Mouse (Mus musculus) neural tube, embryonic 15.5 days (tissue): ENCODE data around the gene Ttf2. TPM values are rescaled to one million over a fixed set of nuclear protein-coding genes. Genes with fewer than 3 reads are reported as not detected.
A peak's percentile ranks its signal among the peaks of the same experiment; 100 is the strongest.

ENCODE experiments used
- ATAC-seq: fragments of 200-750 bp; cut with Nextera tagmentation; 2 replicates; pipeline ENCODE4 v1.8.0; 2017; ENCODE audit warnings: mild to moderate bottlenecking, moderate TSS enrichment, moderate library complexity; ENCODE audit not compliant: low FRiP score
- H3K27ac ChIP-seq: fragments of 300-500 bp; sonication (generic); replicated peaks from 2 replicates; pipeline ENCODE4 v1.5.1; 2015; ENCODE audit warnings: mild to moderate bottlenecking, inconsistent platforms
- H3K27me3 ChIP-seq: fragments of 300-500 bp; sonication (generic); replicated peaks from 2 replicates; pipeline ENCODE4 v1.6.1; 2015; ENCODE audit warnings: inconsistent platforms
- H3K36me3 ChIP-seq: fragments of 300-500 bp; sonication (generic); 2 replicates; pipeline ENCODE4 v1.6.1; 2015; ENCODE audit warnings: inconsistent platforms
- H3K4me1 ChIP-seq: fragments of 300-500 bp; sonication (generic); 2 replicates; pipeline ENCODE4 v1.6.1; 2015; ENCODE audit warnings: inconsistent platforms
- H3K4me2 ChIP-seq: fragments of 300-500 bp; sonication (generic); 2 replicates; pipeline ENCODE4 v1.6.1; 2015; ENCODE audit warnings: inconsistent platforms, mild to moderate bottlenecking, moderate library complexity
- H3K4me3 ChIP-seq: fragments of 300-500 bp; sonication (generic); replicated peaks from 2 replicates; pipeline ENCODE4 v1.5.1; 2015; ENCODE audit warnings: mild to moderate bottlenecking, inconsistent platforms
- H3K9ac ChIP-seq: fragments of 300-500 bp; sonication (generic); replicated peaks from 2 replicates; pipeline ENCODE4 v1.6.1; 2015; ENCODE audit warnings: mild to moderate bottlenecking, inconsistent platforms
- H3K9me3 ChIP-seq: fragments of 300-500 bp; sonication (generic); replicated peaks from 2 replicates; pipeline ENCODE4 v1.6.1; 2016; ENCODE audit warnings: inconsistent platforms
- WGBS: fragments of 180-500 bp; shearing (Covaris S2); methylation state at CpG from one replicate; pipeline ENCODE4 v1.1.7; 2015; ENCODE audit warnings: mixed read lengths; 5-methylcytosine and 5-hydroxymethylcytosine counted together
- polyA plus RNA-seq: library from polyadenylated mRNA; unstranded; fragments of >200 nt; fragmentation: Nextera tagmentation; extraction: Ambion mirVana; gene quantifications from 2 replicates; pipeline ENCODE4 v1.2.1, GENCODE M21; 2015

The Ttf2 gene
- polyA plus RNA-seq, 1 experiment from 2014 or later, result 3.0 TPM

- Histone ChIP-seq H3K4me2 (no peak overlapping the region), H3K4me1 (peaks cover 3% of the 10 kb centered on the region; the same call in 1 of the 2 replicates), H3K27ac (no peak overlapping the region; the same call in 1 of the 2 replicates), H3K36me3 (no peaks in the 10 kb centered on the region), H3K9me3 (no peaks in the 10 kb centered on the region), H3K27me3 (no peaks in the 10 kb centered on the region), H3K9ac (no peak overlapping the region), H3K4me3 (no peak overlapping the region)
- peak; percentile 67 for ATAC-seq
- WGBS, result 71% methylated on average over 14 of the region's 14 CpGs
Observed at GRCm38 (mm10) chr3:100963849-100964542, 5.5 kb downstream of the Ttf2 start.

DNA sequence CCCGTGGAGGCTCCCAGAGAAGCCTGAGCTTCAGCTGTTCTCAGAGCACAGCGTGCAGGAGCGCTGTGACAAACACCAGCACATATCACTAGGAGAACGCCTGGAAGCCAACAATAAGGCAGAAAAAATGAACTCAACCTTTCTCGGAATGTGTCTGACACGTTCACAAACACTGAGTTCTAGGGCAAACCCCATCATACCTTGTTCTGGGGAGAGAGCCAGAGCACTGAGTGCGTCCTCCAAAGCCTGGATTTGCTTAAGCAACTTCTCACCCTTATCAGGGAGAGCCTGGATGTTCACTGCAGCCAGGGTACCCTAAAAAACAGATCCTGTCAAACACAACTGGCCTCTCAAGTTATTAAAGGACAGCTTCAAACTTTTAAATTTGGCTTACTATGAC lies 8.0 kb downstream of the Ttf2 start:
- H3K27me3 ChIP-seq, result no peaks in the 10 kb centered on the region
- H3K9ac ChIP-seq, result no peak overlapping the region
- WGBS, result 92% methylated on average over 7 of the region's 7 CpGs

DNA sequence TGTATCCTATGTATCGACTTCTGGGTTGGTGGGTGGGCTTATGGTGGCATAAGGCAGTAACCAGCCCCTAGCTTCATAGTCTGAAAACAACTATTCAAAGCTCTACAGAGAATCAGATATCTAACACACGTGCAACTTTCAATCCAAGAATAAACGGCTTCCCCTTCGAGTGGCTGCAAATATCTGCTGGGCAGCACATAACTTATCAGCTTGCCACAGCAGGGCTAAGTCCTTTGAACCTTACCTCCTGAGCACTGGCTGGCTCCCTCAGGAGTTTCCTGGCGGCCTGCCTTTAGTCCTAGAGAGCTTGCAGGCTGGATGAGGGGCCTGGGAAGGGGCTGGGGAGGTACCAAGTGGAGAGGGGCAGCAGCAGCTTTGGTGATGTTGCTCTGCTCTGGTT lies 8.5 kb downstream of the Ttf2 start:
- no peaks in the 10 kb centered on the region for H3K36me3 ChIP-seq
- no peaks in the 10 kb centered on the region for H3K9me3 ChIP-seq
- no peaks in the 10 kb centered on the region for H3K27me3 ChIP-seq
- H3K4me2 ChIP-seq, result no peak overlapping the region
- H3K9ac ChIP-seq, result no peak overlapping the region
- 85% methylated on average over 5 of the region's 5 CpGs for WGBS
- no peak for ATAC-seq
- H3K4me1 ChIP-seq, result no peaks in the 10 kb centered on the region
- no peak overlapping the region for H3K4me3 ChIP-seq
- H3K27ac ChIP-seq, result no peak overlapping the region

More for the DNA sequence above, 8.0 kb downstream of the Ttf2 start:
- Histone ChIP-seq H3K27ac (no peak overlapping the region), H3K4me2 (no peak overlapping the region), H3K4me3 (no peak overlapping the region), H3K4me1 (no peaks in the 10 kb centered on the region), H3K36me3 (no peaks in the 10 kb centered on the region), H3K9me3 (no peaks in the 10 kb centered on the region)
- no peak for ATAC-seq

DNA sequence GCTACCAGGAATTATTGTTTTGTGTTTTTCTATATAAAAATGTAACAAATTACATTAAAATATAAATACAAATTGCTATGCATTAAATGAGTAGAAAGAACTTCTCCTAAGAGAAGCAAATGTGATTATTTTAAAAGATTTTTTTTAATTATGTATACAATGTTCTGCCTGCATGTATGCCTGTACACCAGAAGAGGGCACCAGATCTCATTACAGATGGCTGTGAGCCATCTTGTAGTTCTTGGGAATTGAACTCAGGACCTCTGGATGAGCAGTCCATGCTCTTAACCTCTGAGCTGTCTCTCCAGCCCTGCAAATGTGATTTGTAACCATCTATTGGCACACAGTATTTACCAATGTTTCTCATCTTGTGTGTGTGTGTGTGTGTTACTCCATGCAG lies 14.8 kb downstream of the Ttf2 start:
- H3K4me3 ChIP-seq, result no peak overlapping the region
- no peak overlapping the region for H3K4me2 ChIP-seq
- ATAC-seq, result no peak
- H3K27ac ChIP-seq, result no peak overlapping the region
- H3K9me3 ChIP-seq, result no peaks in the 10 kb centered on the region
- no peak overlapping the region for H3K9ac ChIP-seq
- no peaks in the 10 kb centered on the region for H3K4me1 ChIP-seq
- 0 out of 2 replicates have a peak, but pooled peaks cover 3% of the 10 kb centered on the region for H3K36me3 ChIP-seq
- no peaks in the 10 kb centered on the region for H3K27me3 ChIP-seq

DNA sequence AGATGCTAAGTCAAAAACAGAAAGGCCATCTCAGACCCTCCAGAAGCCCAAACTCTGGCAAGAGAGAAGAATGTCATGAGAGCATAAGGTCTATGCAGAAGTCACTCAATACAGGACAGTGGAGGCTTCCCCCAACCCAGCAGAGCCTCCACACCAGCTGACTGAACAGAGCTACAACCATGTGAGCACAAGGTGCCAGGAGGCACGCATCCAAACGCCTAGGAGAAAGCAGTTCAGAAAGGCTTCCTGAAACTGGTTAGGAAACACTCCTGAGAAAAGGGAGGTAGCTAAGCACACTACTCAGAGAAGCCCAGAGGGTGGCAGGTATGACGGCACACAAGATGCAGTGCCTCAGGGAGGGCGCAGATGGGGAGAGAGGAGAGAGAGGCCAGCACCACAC lies 17.9 kb downstream of the Ttf2 start:
- WGBS, result 89% methylated on average over 4 of the region's 4 CpGs
- H3K27ac ChIP-seq, result no peak overlapping the region
- H3K4me1 ChIP-seq, result no peaks in the 10 kb centered on the region
- H3K4me2 ChIP-seq, result no peak overlapping the region
- no peak overlapping the region for H3K4me3 ChIP-seq
- no peaks in the 10 kb centered on the region for H3K27me3 ChIP-seq
- H3K9me3 ChIP-seq, result no peaks in the 10 kb centered on the region
- H3K36me3 ChIP-seq, result peaks cover 5% of the 10 kb centered on the region; the same call in 1 of the 2 replicates
- ATAC-seq, result no peak
- H3K9ac ChIP-seq, result no peak overlapping the region

DNA sequence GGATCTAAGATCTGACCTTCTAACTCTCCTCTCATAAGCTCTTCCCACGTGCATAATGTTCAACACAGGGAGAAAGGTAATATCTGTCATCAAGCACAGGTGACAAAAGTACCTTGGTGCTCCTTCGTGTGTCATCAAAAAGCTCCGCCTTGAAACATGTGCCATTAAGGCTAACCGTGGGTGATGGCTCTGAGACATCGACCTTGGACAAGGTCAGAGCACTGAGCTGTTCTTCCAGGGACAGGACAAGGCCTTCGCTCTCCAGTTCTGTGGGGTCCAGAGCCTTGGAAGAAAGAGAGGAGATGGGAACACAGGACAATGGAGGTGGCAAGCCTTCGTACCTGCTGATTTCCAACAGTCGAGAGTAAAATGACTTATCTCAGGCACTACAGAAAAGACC lies 22.2 kb downstream of the Ttf2 start:
- Histone ChIP-seq H3K9ac (no peak overlapping the region), H3K27me3 (no peaks in the 10 kb centered on the region), H3K4me2 (no peak overlapping the region), H3K36me3 (peaks cover 3% of the 10 kb centered on the region; the same call in 1 of the 2 replicates), H3K4me3 (no peak overlapping the region), H3K4me1 (no peaks in the 10 kb centered on the region), H3K27ac (no peak overlapping the region), H3K9me3 (no peaks in the 10 kb centered on the region)
- no peak for ATAC-seq
- WGBS, result 95% methylated on average over 8 of the region's 8 CpGs

GRCm38 (mm10) chr3:100940496-100941037 lies 28.9 kb downstream of the Ttf2 start:
- ATAC-seq, result no peak
- H3K9me3 ChIP-seq, result no peaks in the 10 kb centered on the region
- no peak overlapping the region for H3K27ac ChIP-seq
- no peak overlapping the region for H3K9ac ChIP-seq
- no peaks in the 10 kb centered on the region; the same call in 1 of the 2 replicates for H3K36me3 ChIP-seq
- H3K4me1 ChIP-seq, result no peaks in the 10 kb centered on the region
- no peaks in the 10 kb centered on the region for H3K27me3 ChIP-seq
- H3K4me3 ChIP-seq, result no peak overlapping the region
- H3K4me2 ChIP-seq, result no peak overlapping the region
- 91% methylated on average over 4 of the region's 4 CpGs for WGBS

DNA sequence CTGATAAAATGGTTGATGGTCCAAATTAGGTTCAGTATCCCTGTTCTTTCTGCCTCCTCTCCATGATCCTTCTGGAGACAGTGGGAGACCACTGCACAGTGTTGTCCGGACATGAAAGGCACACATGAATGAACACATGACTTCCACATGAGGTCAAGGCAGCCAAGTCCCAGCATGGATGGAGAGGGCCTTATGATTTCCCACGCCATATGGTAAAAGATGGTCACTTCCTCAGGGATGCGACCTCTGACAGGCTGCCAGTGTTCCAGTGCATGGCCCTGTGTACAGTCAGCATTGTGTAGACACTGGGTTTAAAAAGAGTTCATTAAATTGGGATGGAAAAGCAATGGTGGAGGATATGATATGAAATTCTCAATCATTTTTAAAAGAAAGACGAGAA lies 31.3 kb downstream of the Ttf2 start:
- no peak overlapping the region for H3K9ac ChIP-seq
- H3K36me3 ChIP-seq, result peaks cover 15% of the 10 kb centered on the region
- H3K27me3 ChIP-seq, result no peaks in the 10 kb centered on the region
- WGBS, result 87% methylated on average over 4 of the region's 4 CpGs
- H3K9me3 ChIP-seq, result no peaks in the 10 kb centered on the region
- ATAC-seq, result no peak
- no peak overlapping the region for H3K4me3 ChIP-seq
- H3K27ac ChIP-seq, result no peak overlapping the region
- no peak overlapping the region for H3K4me2 ChIP-seq
- H3K4me1 ChIP-seq, result no peaks in the 10 kb centered on the region

DNA sequence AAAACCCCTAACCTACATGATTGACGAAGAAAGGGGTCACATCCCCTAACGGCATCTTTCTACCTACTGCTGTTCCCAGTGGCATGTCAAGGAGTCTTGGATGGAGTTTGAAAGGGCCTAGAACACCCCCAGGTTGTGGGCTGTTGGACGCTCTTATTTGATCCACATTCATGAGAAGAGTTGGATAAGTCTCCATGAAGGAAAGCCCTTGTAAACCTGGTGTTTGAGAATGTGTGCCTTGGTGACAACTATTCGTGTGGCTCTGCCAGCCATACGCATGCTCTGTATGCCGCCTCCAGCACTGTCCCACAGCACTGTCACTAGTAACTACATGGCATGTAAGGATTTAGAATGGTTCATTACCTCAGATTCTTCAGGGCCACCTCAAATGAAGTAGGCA lies 33.3 kb downstream of the Ttf2 start:
- peaks cover 34% of the 10 kb centered on the region for H3K36me3 ChIP-seq

GRCm38 (mm10) chr3:100935521-100935920 lies 33.9 kb downstream of the Ttf2 start:
- Histone ChIP-seq H3K4me2 (no peak overlapping the region), H3K9me3 (no peaks in the 10 kb centered on the region), H3K4me1 (no peaks in the 10 kb centered on the region), H3K36me3 (peaks cover 36% of the 10 kb centered on the region), H3K4me3 (no peak overlapping the region), H3K27ac (no peak overlapping the region), H3K27me3 (no peaks in the 10 kb centered on the region), H3K9ac (no peak overlapping the region)
- no peak for ATAC-seq
- WGBS, result 63% methylated on average over 6 of the region's 6 CpGs

More for the DNA sequence above, 33.3 kb downstream of the Ttf2 start:
- H3K4me3 ChIP-seq, result no peak overlapping the region
- WGBS, result 97% methylated on average over 6 of the region's 6 CpGs
- no peak overlapping the region for H3K27ac ChIP-seq
- H3K4me1 ChIP-seq, result no peaks in the 10 kb centered on the region
- H3K27me3 ChIP-seq, result no peaks in the 10 kb centered on the region
- no peak for ATAC-seq
- no peak overlapping the region for H3K4me2 ChIP-seq
- no peaks in the 10 kb centered on the region for H3K9me3 ChIP-seq
- H3K9ac ChIP-seq, result no peak overlapping the region

DNA sequence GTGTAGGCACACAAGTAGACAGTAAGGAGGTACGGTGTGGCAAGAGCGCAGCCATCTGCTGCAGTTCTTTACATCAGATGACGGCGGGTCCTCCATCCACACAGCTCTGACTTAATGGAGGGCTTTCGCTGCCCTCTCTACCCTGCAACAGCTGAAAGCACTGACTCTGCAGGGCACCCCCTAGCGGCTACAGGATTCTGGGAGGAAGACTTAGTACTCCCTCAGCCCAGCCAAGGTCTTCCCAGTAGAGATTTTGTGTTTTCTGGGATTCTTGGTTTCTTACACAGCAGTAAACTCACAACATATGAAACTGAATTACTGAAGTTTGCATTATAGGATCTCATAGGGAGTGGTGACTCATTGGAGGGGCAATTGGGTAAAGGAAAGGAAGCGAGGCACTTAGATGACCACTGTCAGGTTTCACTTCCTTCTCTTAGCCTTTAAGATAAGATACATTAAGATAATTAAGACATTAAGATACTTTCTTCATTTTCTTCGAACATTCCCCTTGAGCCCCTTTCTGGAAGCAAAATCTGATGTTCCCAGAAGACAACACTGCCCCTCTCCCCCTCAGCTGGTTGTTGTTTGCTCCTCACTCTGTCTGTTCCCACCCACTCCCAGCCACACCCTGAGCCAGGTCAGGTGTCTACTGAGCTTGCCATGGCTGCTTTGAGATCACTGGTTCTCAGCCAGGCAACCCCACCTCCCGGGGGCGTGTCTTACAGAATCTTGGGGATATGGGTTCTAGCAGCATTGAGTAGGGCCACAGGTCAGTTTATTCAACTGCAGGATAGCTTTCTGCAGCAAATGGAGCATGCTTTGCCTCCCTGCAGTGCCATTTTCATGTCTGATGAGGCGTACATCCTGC lies 37.2 kb downstream of the Ttf2 start:
- Histone ChIP-seq H3K4me1 (no peaks in the 10 kb centered on the region), H3K27me3 (no peaks in the 10 kb centered on the region), H3K4me3 (no peak overlapping the region), H3K4me2 (no peak overlapping the region), H3K9me3 (no peaks in the 10 kb centered on the region), H3K9ac (no peak overlapping the region), H3K36me3 (peaks cover 58% of the 10 kb centered on the region), H3K27ac (no peak overlapping the region)
- no peak for ATAC-seq
- 77% methylated on average over 11 of the region's 11 CpGs for WGBS
